Mouse (Mus musculus): ENCODE measurements around the gene Lce3f.

- TF ChIP-seq MAFK (IDR thresholded peaks at IDR 0.05; ENCODE audit: insufficient read depth, low read depth, low read length) (no peak), ZC3H11A (IDR thresholded peaks at IDR 0.05; ENCODE audit: borderline replicate concordance, low read depth, low read length) (no peak), HCFC1 (IDR thresholded peaks at IDR 0.05; ENCODE audit: borderline replicate concordance, insufficient read depth, low read length) (no peak), ZNF384 (IDR thresholded peaks at IDR 0.05; ENCODE audit: low read depth, low read length) (no peak), CHD2 (IDR thresholded peaks at IDR 0.05; ENCODE audit: low read depth, low read length) (no peak)
Observed at GRCm38 (mm10) chr3:93023411-93024184, 31.6 kb downstream of the Lce3f start.
